Mouse (Mus musculus): ENCODE data around the gene Fbln5. TPM values are rescaled to one million over a fixed set of nuclear protein-coding genes. Genes with fewer than 3 reads are reported as not detected.
A peak's percentile ranks its signal among the peaks of the same experiment; 100 is the strongest.

Gene Fbln5
- polyA plus RNA-seq, 1 experiment from 2014 or later, result 152 TPM

- Histone ChIP-seq H3K36me3 (ENCODE audit: control insufficient read depth, insufficient read depth, low read length) (no peaks in the 10 kb centered on the region), H3K9ac (ENCODE audit: low read length) (no peak overlapping the region), H3K27me3 (ENCODE audit: control insufficient read depth, insufficient read depth, low read length) (no peaks in the 10 kb centered on the region), H3K4me1 (ENCODE audit: control insufficient read depth in 2 of 2, insufficient read depth in 2 of 2, low read length in 2 of 2) (peaks cover 7 to 16% of the 10 kb centered on the region in 2 experiments; a peak in 2 of 4 replicates), H3K4me2 (ENCODE audit: low read length) (no peak overlapping the region), H3K27ac (replicated peaks in 1 of 2; ENCODE audit: control insufficient read depth in 1 of 2, insufficient read depth in 1 of 2, low read depth in 2 of 2, low read length in 2 of 2) (no peak overlapping the region), H3K4me3 (ENCODE audit: control insufficient read depth in 1 of 2, insufficient read depth in 1 of 2, low read depth in 1 of 2, low read length in 2 of 2) (no peak overlapping the region), H3K9me3 (ENCODE audit: control insufficient read depth, low read length) (no peaks in the 10 kb centered on the region)
- 8% methylated on average over 3 of the region's 3 CpGs for WGBS
- no peak for ATAC-seq (ENCODE audit: insufficient number of reproducible peaks, insufficient read depth, low FRiP score, low read depth)
These were observed 2.7 kb upstream of the Fbln5 start for GRCm38 (mm10) chr12:101821596-101821995.

- no peaks in the 10 kb centered on the region for H3K9me3 ChIP-seq (ENCODE audit: control insufficient read depth, low read length)
- peaks cover 7 to 16% of the 10 kb centered on the region in 2 experiments; a peak in 2 of 4 replicates for H3K4me1 ChIP-seq (ENCODE audit: control insufficient read depth in 2 of 2, insufficient read depth in 2 of 2, low read length in 2 of 2)
- H3K9ac ChIP-seq (ENCODE audit: low read length), result peak overlapping the region; percentile 64
- ATAC-seq (ENCODE audit: insufficient number of reproducible peaks, insufficient read depth, low FRiP score, low read depth), result no peak
- H3K27me3 ChIP-seq (ENCODE audit: control insufficient read depth, insufficient read depth, low read length), result no peaks in the 10 kb centered on the region
- H3K36me3 ChIP-seq (ENCODE audit: control insufficient read depth, insufficient read depth, low read length), result no peaks in the 10 kb centered on the region
- 38% methylated on average over 9 of the region's 9 CpGs for WGBS
- peak overlapping the region; percentile 54 to 62 for H3K4me3 ChIP-seq (ENCODE audit: control insufficient read depth in 1 of 2, insufficient read depth in 1 of 2, low read depth in 1 of 2, low read length in 2 of 2)
- H3K27ac ChIP-seq (replicated peaks in 1 of 2; ENCODE audit: control insufficient read depth in 1 of 2, insufficient read depth in 1 of 2, low read depth in 2 of 2, low read length in 2 of 2), result no peak overlapping the region
- H3K4me2 ChIP-seq (ENCODE audit: low read length), result peak overlapping the region; percentile 98
These were observed 715 bp upstream of the Fbln5 start for GRCm38 (mm10) chr12:101819570-101819969.

GRCm38 (mm10) chr12:101818246-101818607, 628 bp downstream of the Fbln5 start:
- H3K36me3 ChIP-seq (ENCODE audit: control insufficient read depth, insufficient read depth, low read length), result no peaks in the 10 kb centered on the region
- peaks cover 7 to 16% of the 10 kb centered on the region in 2 experiments; a peak in 2 of 4 replicates for H3K4me1 ChIP-seq (ENCODE audit: control insufficient read depth in 2 of 2, insufficient read depth in 2 of 2, low read length in 2 of 2)
- H3K27ac ChIP-seq (replicated peaks in 1 of 2; ENCODE audit: control insufficient read depth in 1 of 2, insufficient read depth in 1 of 2, low read depth in 2 of 2, low read length in 2 of 2), result peak overlapping the region; percentile 66 to 68
- peak overlapping the region; percentile 98 for H3K4me2 ChIP-seq (ENCODE audit: low read length)
- WGBS, result 34% methylated on average over 11 of the region's 11 CpGs
- no peak for ATAC-seq (ENCODE audit: insufficient number of reproducible peaks, insufficient read depth, low FRiP score, low read depth)
- peak overlapping the region; percentile 54 to 62 for H3K4me3 ChIP-seq (ENCODE audit: control insufficient read depth in 1 of 2, insufficient read depth in 1 of 2, low read depth in 1 of 2, low read length in 2 of 2)
- no peaks in the 10 kb centered on the region for H3K9me3 ChIP-seq (ENCODE audit: control insufficient read depth, low read length)
- H3K9ac ChIP-seq (ENCODE audit: low read length), result peak overlapping the region; percentile 64
- no peaks in the 10 kb centered on the region for H3K27me3 ChIP-seq (ENCODE audit: control insufficient read depth, insufficient read depth, low read length)

- no peaks in the 10 kb centered on the region for H3K36me3 ChIP-seq (ENCODE audit: control insufficient read depth, insufficient read depth, low read length)
- peaks cover 7 to 16% of the 10 kb centered on the region in 2 experiments; a peak in 2 of 4 replicates for H3K4me1 ChIP-seq (ENCODE audit: control insufficient read depth in 2 of 2, insufficient read depth in 2 of 2, low read length in 2 of 2)
- H3K27ac ChIP-seq (replicated peaks in 1 of 2; ENCODE audit: control insufficient read depth in 1 of 2, insufficient read depth in 1 of 2, low read depth in 2 of 2, low read length in 2 of 2), result 0 out of 4 replicates have a peak overlapping the region, but pooled peaks of 1 of the 2 experiments have one; percentile 37
- peak overlapping the region; percentile 54; the same call in 1 of the 2 replicates for H3K9ac ChIP-seq (ENCODE audit: low read length)
- peak overlapping the region; percentile 36 for H3K4me2 ChIP-seq (ENCODE audit: low read length)
- 37% methylated on average over 5 of the region's 5 CpGs for WGBS
- peak overlapping the region; percentile 27 to 62 for H3K4me3 ChIP-seq (ENCODE audit: control insufficient read depth in 1 of 2, insufficient read depth in 1 of 2, low read depth in 1 of 2, low read length in 2 of 2)
- no peaks in the 10 kb centered on the region for H3K27me3 ChIP-seq (ENCODE audit: control insufficient read depth, insufficient read depth, low read length)
- no peak for ATAC-seq (ENCODE audit: insufficient number of reproducible peaks, insufficient read depth, low FRiP score, low read depth)
- no peaks in the 10 kb centered on the region for H3K9me3 ChIP-seq (ENCODE audit: control insufficient read depth, low read length)
These were observed 2.0 kb downstream of the Fbln5 start for GRCm38 (mm10) chr12:101816810-101817209.

GRCm38 (mm10) chr12:101815796-101816195, 3.1 kb downstream of the Fbln5 start:
- peaks cover 5 to 8% of the 10 kb centered on the region in 2 experiments; a peak in 2 of 4 replicates for H3K4me1 ChIP-seq (ENCODE audit: control insufficient read depth in 2 of 2, insufficient read depth in 2 of 2, low read length in 2 of 2)
- H3K4me3 ChIP-seq (ENCODE audit: control insufficient read depth in 1 of 2, insufficient read depth in 1 of 2, low read depth in 1 of 2, low read length in 2 of 2), result no peak overlapping the region
- 80% methylated on average over 6 of the region's 6 CpGs for WGBS
- H3K27ac ChIP-seq (replicated peaks in 1 of 2; ENCODE audit: control insufficient read depth in 1 of 2, insufficient read depth in 1 of 2, low read depth in 2 of 2, low read length in 2 of 2), result 0 out of 4 replicates have a peak overlapping the region, but pooled peaks of 1 of the 2 experiments have one; percentile 19
- H3K36me3 ChIP-seq (ENCODE audit: control insufficient read depth, insufficient read depth, low read length), result no peaks in the 10 kb centered on the region
- no peaks in the 10 kb centered on the region for H3K9me3 ChIP-seq (ENCODE audit: control insufficient read depth, low read length)
- ATAC-seq (ENCODE audit: insufficient number of reproducible peaks, insufficient read depth, low FRiP score, low read depth), result no peak
- H3K9ac ChIP-seq (ENCODE audit: low read length), result no peak overlapping the region
- H3K4me2 ChIP-seq (ENCODE audit: low read length), result peak overlapping the region; percentile 36; the same call in 1 of the 2 replicates
- no peaks in the 10 kb centered on the region for H3K27me3 ChIP-seq (ENCODE audit: control insufficient read depth, insufficient read depth, low read length)

- no peak overlapping the region for H3K4me2 ChIP-seq (ENCODE audit: low read length)
- no peak overlapping the region for H3K27ac ChIP-seq (replicated peaks in 1 of 2; ENCODE audit: control insufficient read depth in 1 of 2, insufficient read depth in 1 of 2, low read depth in 2 of 2, low read length in 2 of 2)
- no peaks in the 10 kb centered on the region for H3K36me3 ChIP-seq (ENCODE audit: control insufficient read depth, insufficient read depth, low read length)
- no peaks in the 10 kb centered on the region for H3K27me3 ChIP-seq (ENCODE audit: control insufficient read depth, insufficient read depth, low read length)
- ATAC-seq (ENCODE audit: insufficient number of reproducible peaks, insufficient read depth, low FRiP score, low read depth), result no peak
- no peak overlapping the region for H3K9ac ChIP-seq (ENCODE audit: low read length)
- H3K4me1 ChIP-seq (ENCODE audit: control insufficient read depth in 2 of 2, insufficient read depth in 2 of 2, low read length in 2 of 2), result peaks cover 3 to 6% of the 10 kb centered on the region in 2 experiments; a peak in 2 of 4 replicates
- no peak overlapping the region for H3K4me3 ChIP-seq (ENCODE audit: control insufficient read depth in 1 of 2, insufficient read depth in 1 of 2, low read depth in 1 of 2, low read length in 2 of 2)
- WGBS, result 90% methylated on average over 2 of the region's 2 CpGs
- H3K9me3 ChIP-seq (ENCODE audit: control insufficient read depth, low read length), result no peaks in the 10 kb centered on the region
These were observed 4.4 kb downstream of the Fbln5 start for GRCm38 (mm10) chr12:101814423-101814822.

- Histone ChIP-seq H3K27me3 (ENCODE audit: control insufficient read depth, insufficient read depth, low read length) (no peaks in the 10 kb centered on the region), H3K27ac (replicated peaks in 1 of 2; ENCODE audit: control insufficient read depth in 1 of 2, insufficient read depth in 1 of 2, low read depth in 2 of 2, low read length in 2 of 2) (no peak overlapping the region), H3K36me3 (ENCODE audit: control insufficient read depth, insufficient read depth, low read length) (no peaks in the 10 kb centered on the region), H3K4me3 (ENCODE audit: control insufficient read depth in 1 of 2, insufficient read depth in 1 of 2, low read depth in 1 of 2, low read length in 2 of 2) (no peak overlapping the region), H3K9me3 (ENCODE audit: control insufficient read depth, low read length) (no peaks in the 10 kb centered on the region), H3K9ac (ENCODE audit: low read length) (no peak overlapping the region), H3K4me1 (ENCODE audit: control insufficient read depth in 2 of 2, insufficient read depth in 2 of 2, low read length in 2 of 2) (no peaks in the 10 kb centered on the region), H3K4me2 (ENCODE audit: low read length) (no peak overlapping the region)
- 59% methylated on average over 6 of the region's 6 CpGs for WGBS
- no peak for ATAC-seq (ENCODE audit: insufficient number of reproducible peaks, insufficient read depth, low FRiP score, low read depth)
These were observed 7.7 kb downstream of the Fbln5 start for GRCm38 (mm10) chr12:101811181-101811580.

GRCm38 (mm10) chr12:101810515-101810914, 8.3 kb downstream of the Fbln5 start:
- H3K9me3 ChIP-seq (ENCODE audit: control insufficient read depth, low read length), result no peaks in the 10 kb centered on the region
- no peaks in the 10 kb centered on the region for H3K4me1 ChIP-seq (ENCODE audit: control insufficient read depth in 2 of 2, insufficient read depth in 2 of 2, low read length in 2 of 2)
- WGBS, result 52% methylated on average over 2 of the region's 2 CpGs
- no peak overlapping the region for H3K4me2 ChIP-seq (ENCODE audit: low read length)
- H3K27me3 ChIP-seq (ENCODE audit: control insufficient read depth, insufficient read depth, low read length), result no peaks in the 10 kb centered on the region
- H3K4me3 ChIP-seq (ENCODE audit: control insufficient read depth in 1 of 2, insufficient read depth in 1 of 2, low read depth in 1 of 2, low read length in 2 of 2), result no peak overlapping the region
- H3K36me3 ChIP-seq (ENCODE audit: control insufficient read depth, insufficient read depth, low read length), result no peaks in the 10 kb centered on the region
- ATAC-seq (ENCODE audit: insufficient number of reproducible peaks, insufficient read depth, low FRiP score, low read depth), result no peak
- no peak overlapping the region for H3K9ac ChIP-seq (ENCODE audit: low read length)
- no peak overlapping the region for H3K27ac ChIP-seq (replicated peaks in 1 of 2; ENCODE audit: control insufficient read depth in 1 of 2, insufficient read depth in 1 of 2, low read depth in 2 of 2, low read length in 2 of 2)

Data from heart, embryonic 14.5 days (tissue).